Mouse (Mus musculus): ENCODE measurements around the gene Ear10. TPM values are rescaled to one million over a fixed set of nuclear protein-coding genes. Genes with fewer than 3 reads are reported as not detected.
"Not testable (repeated sequence)": the region's sequence is repeated elsewhere in the genome, so short reads cannot be mapped to it uniquely, and the experiment has no call there.

Ear10 gene
- total RNA-seq (2014; rRNA removed) (not detected in 2 replicates), polyA plus RNA-seq (2015; fragmentation: Nextera tagmentation; extraction: Ambion mirVana) (not detected in 2 replicates)

DNA sequence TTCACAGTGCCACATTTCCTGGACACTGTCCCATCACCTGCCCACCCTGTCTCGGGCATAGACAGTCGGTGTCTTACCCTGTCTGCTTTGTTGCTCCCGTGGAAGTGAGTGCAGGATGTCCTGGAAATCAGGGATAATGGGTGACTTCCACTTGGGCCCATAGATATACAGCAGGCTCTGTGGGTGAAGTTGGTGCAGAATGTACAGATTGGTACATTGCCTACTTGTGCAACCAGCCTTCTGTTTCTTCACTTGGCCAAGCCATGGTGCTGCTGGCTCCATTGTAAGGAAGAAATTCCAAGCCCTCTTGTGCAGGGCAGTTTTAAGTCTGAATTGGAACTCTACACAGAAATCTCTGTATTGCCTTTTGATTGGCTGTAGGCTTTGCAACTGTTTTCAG lies at the start of gene Ear10:
Ear10 (minus strand) TSS at position 101 of the 400 bp plus-strand sequence.
- not testable (repeated sequence) for ATAC-seq (ENCODE audit: low FRiP score); H3K27me3 ChIP-seq (ENCODE audit: insufficient read depth, low read length); H3K9me3 ChIP-seq (ENCODE audit: low read length); H3K27ac ChIP-seq (ENCODE audit: low read depth, low read length); H3K36me3 ChIP-seq (ENCODE audit: insufficient read depth, low read length); H3K9ac ChIP-seq (replicated peaks; ENCODE audit: low read length, poor library complexity, severe bottlenecking); H3K4me1 ChIP-seq (ENCODE audit: insufficient read depth, low read length); H3K4me2 ChIP-seq (ENCODE audit: low read depth, low read length, poor library complexity, severe bottlenecking); DNase-seq (ENCODE audit: low spot score); H3K4me3 ChIP-seq (ENCODE audit: low read depth, low read length)
- WGBS = 92% methylated on average over 3 of the region's 3 CpGs

DNA sequence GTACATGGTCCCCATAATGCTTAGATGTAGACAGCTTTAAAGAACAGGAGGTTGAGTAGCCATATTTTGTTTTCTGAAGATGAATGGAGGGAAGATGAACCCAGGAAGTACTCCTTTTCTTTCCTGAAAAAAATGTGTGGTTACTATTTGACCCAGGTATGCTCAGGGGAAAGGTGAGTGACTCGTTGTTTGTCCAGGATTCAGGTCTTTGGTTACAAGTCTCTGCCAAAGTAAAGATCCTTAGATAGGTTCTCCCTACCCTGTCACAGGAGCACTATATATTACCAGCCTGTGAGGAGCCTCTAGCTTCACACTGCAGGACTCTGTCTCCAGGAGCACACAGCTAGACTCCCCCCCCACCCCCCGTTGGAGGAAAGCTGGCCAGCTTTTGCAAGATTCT lies 33.4 kb upstream of the Ear10 start, which contains the start of gene Ang5:
Ang5 (plus strand) TSS at position 301 of the 400 bp plus-strand sequence.
- not testable (repeated sequence) for H3K9me3 ChIP-seq (ENCODE audit: low read length); DNase-seq (ENCODE audit: low spot score); H3K27ac ChIP-seq (ENCODE audit: low read depth, low read length); ATAC-seq (ENCODE audit: low FRiP score); H3K9ac ChIP-seq (replicated peaks; ENCODE audit: low read length, poor library complexity, severe bottlenecking); H3K4me2 ChIP-seq (ENCODE audit: low read depth, low read length, poor library complexity, severe bottlenecking); H3K27me3 ChIP-seq (ENCODE audit: insufficient read depth, low read length); H3K4me3 ChIP-seq (ENCODE audit: low read depth, low read length); H3K4me1 ChIP-seq (ENCODE audit: insufficient read depth, low read length); H3K36me3 ChIP-seq (ENCODE audit: insufficient read depth, low read length)
- WGBS = no CpG with 5 or more reads among the region's 2 CpGs

DNA sequence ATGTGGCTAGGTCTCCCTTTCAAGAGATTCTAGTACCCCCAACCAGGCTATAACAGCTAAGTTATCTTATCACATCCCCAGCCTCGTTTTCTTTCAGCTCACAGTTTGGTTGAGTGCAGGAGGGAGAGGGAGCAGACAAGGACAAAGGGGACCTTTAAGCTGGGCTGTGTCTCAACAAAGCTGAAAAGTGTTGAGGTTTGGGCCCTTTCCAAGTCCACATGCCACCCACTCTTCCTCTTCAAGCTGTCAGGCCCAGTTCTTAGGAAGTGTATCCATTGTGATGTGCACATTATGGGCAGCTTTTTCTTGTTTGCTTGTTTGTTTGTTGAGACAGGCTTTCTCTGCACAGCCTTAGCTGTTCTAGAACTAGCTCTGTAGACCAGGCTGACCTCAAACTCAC lies 31.7 kb upstream of the Ear10 start:
- not testable (repeated sequence) for H3K4me1 ChIP-seq (ENCODE audit: insufficient read depth, low read length); ATAC-seq (ENCODE audit: low FRiP score); H3K9ac ChIP-seq (replicated peaks; ENCODE audit: low read length, poor library complexity, severe bottlenecking); DNase-seq (ENCODE audit: low spot score); H3K27ac ChIP-seq (ENCODE audit: low read depth, low read length); H3K27me3 ChIP-seq (ENCODE audit: insufficient read depth, low read length); H3K9me3 ChIP-seq (ENCODE audit: low read length); H3K36me3 ChIP-seq (ENCODE audit: insufficient read depth, low read length); H3K4me2 ChIP-seq (ENCODE audit: low read depth, low read length, poor library complexity, severe bottlenecking); H3K4me3 ChIP-seq (ENCODE audit: low read depth, low read length)
- WGBS = no CpG with 5 or more reads among the region's 1 CpGs

DNA sequence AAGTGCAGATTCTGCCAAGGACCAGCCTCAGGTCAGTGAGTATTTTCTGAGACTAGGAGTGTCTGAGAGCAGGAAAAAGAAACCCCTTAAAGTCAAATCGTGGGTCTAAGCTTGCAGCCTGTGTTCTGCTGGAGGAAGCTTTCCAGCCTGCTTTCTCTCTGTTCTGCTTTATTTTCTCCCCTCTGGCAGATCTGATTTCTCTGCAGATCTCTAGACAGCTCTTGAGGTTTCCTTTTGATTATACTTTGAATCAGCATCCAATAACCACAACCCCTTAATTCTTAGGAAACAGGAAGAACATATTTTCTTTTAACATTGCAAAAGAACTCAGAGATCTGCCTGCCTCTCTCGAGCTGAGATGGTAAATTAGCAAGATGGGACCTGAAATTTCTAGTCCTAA lies 30.0 kb upstream of the Ear10 start:
- H3K36me3 ChIP-seq (ENCODE audit: insufficient read depth, low read length); H3K27ac ChIP-seq (ENCODE audit: low read depth, low read length); H3K27me3 ChIP-seq (ENCODE audit: insufficient read depth, low read length); ATAC-seq (ENCODE audit: low FRiP score); H3K4me1 ChIP-seq (ENCODE audit: insufficient read depth, low read length); H3K9me3 ChIP-seq (ENCODE audit: low read length); H3K9ac ChIP-seq (replicated peaks; ENCODE audit: low read length, poor library complexity, severe bottlenecking); H3K4me2 ChIP-seq (ENCODE audit: low read depth, low read length, poor library complexity, severe bottlenecking); H3K4me3 ChIP-seq (ENCODE audit: low read depth, low read length); DNase-seq (ENCODE audit: low spot score): not testable (repeated sequence)
- 42% methylated on average over 1 of the region's 2 CpGs for WGBS

DNA sequence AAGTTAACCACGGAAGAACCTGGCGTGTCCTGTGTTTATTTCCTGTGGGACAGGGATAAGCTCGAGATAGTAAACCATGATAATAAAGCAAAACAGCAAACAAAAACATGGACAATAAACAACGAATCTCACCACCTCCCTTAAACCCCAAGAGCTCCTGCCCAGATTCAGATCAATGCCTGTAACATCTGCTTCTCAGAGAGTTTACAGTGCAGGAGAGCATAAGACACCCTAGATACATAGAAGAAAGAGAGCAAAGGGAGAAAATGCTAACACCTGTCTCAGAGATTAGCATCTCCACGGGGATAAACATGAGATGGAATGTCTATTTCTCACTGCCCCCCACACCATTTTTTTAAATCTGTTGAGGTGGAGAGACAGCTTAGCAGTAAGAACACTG lies 10.0 kb upstream of the Ear10 start:
- not testable (repeated sequence) for H3K9me3 ChIP-seq (ENCODE audit: low read length); H3K4me1 ChIP-seq (ENCODE audit: insufficient read depth, low read length); ATAC-seq (ENCODE audit: low FRiP score); H3K4me3 ChIP-seq (ENCODE audit: low read depth, low read length); H3K27ac ChIP-seq (ENCODE audit: low read depth, low read length); H3K9ac ChIP-seq (replicated peaks; ENCODE audit: low read length, poor library complexity, severe bottlenecking); H3K36me3 ChIP-seq (ENCODE audit: insufficient read depth, low read length); H3K4me2 ChIP-seq (ENCODE audit: low read depth, low read length, poor library complexity, severe bottlenecking); DNase-seq (ENCODE audit: low spot score); H3K27me3 ChIP-seq (ENCODE audit: insufficient read depth, low read length)
- WGBS = 46% methylated on average over 5 of the region's 5 CpGs

DNA sequence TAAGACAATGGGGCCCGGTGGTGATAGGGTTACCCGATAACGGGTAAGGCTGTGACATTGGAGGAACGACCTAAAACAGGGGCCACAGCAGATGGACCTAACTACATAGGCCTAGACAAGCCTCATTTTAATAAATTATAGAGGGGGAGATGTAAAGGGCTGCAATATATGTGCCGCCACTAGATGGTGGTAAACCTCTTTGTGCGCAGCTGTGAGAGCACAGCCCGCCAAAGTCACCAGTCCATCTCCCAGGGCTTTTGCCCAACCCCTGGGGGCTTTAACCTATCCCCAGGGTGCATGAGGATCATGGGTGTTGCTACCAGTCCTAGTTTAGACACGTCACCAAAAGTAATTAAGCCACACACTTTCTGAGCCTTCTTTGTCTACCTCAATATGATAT lies 9.6 kb upstream of the Ear10 start:
- peak; percentile 77 for TF ChIP-seq CTCF (IDR thresholded peaks at IDR 0.05)
- not testable (repeated sequence) for ATAC-seq (ENCODE audit: low FRiP score); H3K4me2 ChIP-seq (ENCODE audit: low read depth, low read length, poor library complexity, severe bottlenecking); H3K36me3 ChIP-seq (ENCODE audit: insufficient read depth, low read length); H3K9ac ChIP-seq (replicated peaks; ENCODE audit: low read length, poor library complexity, severe bottlenecking); H3K9me3 ChIP-seq (ENCODE audit: low read length); H3K4me1 ChIP-seq (ENCODE audit: insufficient read depth, low read length); H3K27me3 ChIP-seq (ENCODE audit: insufficient read depth, low read length); H3K27ac ChIP-seq (ENCODE audit: low read depth, low read length); H3K4me3 ChIP-seq (ENCODE audit: low read depth, low read length)
- WGBS = 22% methylated on average over 8 of the region's 8 CpGs
- DNase-seq (ENCODE audit: low spot score) = peak; percentile 48

DNA sequence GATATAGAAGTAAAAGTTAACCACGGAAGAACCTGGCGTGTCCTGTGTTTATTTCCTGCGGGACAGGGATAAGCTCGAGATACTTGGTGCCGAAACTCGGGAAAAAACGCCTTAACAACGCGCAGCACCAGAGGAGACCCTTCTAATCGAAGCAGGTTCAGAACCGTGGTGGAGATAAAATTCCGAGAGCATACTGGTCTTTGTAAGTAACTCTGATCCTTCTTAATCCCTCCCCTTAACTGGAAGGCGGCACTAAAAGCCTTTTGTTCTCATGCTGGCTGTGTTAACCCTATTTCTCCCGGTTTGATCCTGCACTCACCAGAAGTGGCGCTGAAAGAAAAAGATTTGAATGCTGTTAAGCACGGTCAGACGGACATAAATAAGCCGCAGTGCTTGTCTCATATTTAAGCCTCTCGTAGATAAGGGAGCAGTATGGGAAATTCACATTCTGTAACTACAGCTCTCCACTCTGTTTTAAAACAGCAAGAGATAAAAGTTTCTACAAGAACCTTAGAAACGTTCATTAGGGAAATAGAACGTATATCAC lies 2.1 kb upstream of the Ear10 start:
- H3K27ac ChIP-seq (ENCODE audit: low read depth, low read length); H3K4me1 ChIP-seq (ENCODE audit: insufficient read depth, low read length); H3K36me3 ChIP-seq (ENCODE audit: insufficient read depth, low read length); H3K9me3 ChIP-seq (ENCODE audit: low read length); H3K9ac ChIP-seq (replicated peaks; ENCODE audit: low read length, poor library complexity, severe bottlenecking); H3K27me3 ChIP-seq (ENCODE audit: insufficient read depth, low read length): not testable (repeated sequence)
- peak; percentile 54; the same call in 1 of the 2 replicates for ATAC-seq (ENCODE audit: low FRiP score)
- H3K4me3 ChIP-seq (ENCODE audit: low read depth, low read length) = peak overlapping the region; percentile 41
- WGBS = 3% methylated on average over 21 of the region's 21 CpGs
- peak overlapping the region; percentile 42 for H3K4me2 ChIP-seq (ENCODE audit: low read depth, low read length, poor library complexity, severe bottlenecking)
- peak; percentile 42 for DNase-seq (ENCODE audit: low spot score)

All from midbrain, postnatal 0 days (tissue).